Mouse (Mus musculus) ES-Bruce4 (cell line): ENCODE data around the gene Gnai3. TPM values are rescaled to one million over a fixed set of nuclear protein-coding genes. Genes with fewer than 3 reads are reported as not detected.

Experiments used
- H3K27ac ChIP-seq: 2 replicates; pipeline ENCODE4 v1.5.1; 2012; ENCODE audit warnings: low read length, inconsistent platforms; ENCODE audit not compliant: insufficient read depth
- H3K27me3 ChIP-seq: 2 replicates; pipeline ENCODE4 v1.6.1; 2012; ENCODE audit warnings: mild to moderate bottlenecking, low read length, inconsistent platforms; ENCODE audit not compliant: control insufficient read depth, poor library complexity, insufficient read depth, severe bottlenecking
- H3K36me3 ChIP-seq: 2 replicates; pipeline ENCODE4 v1.6.1; 2012; ENCODE audit warnings: inconsistent platforms, mild to moderate bottlenecking, low read length, moderate library complexity; ENCODE audit not compliant: control insufficient read depth, poor library complexity, insufficient read depth, severe bottlenecking
- H3K4me1 ChIP-seq: one replicate; pipeline ENCODE4 v1.8.1; 2011; ENCODE audit warnings: low read length; ENCODE audit not compliant: control insufficient read depth, insufficient read depth
- H3K4me3 ChIP-seq: 2 replicates; pipeline ENCODE4 v1.5.1; 2011; ENCODE audit warnings: low read depth, mild to moderate bottlenecking, low read length
- H3K9ac ChIP-seq: 2 replicates; pipeline ENCODE4 v1.6.1; 2012; ENCODE audit warnings: low read depth, mild to moderate bottlenecking, inconsistent platforms; ENCODE audit not compliant: poor library complexity, severe bottlenecking
- H3K9me3 ChIP-seq: replicated peaks from 2 replicates; pipeline ENCODE4 v1.6.1; 2012; ENCODE audit warnings: mild to moderate bottlenecking, low read length, inconsistent platforms; ENCODE audit not compliant: control insufficient read depth, poor library complexity, insufficient read depth, severe bottlenecking
- CTCF ChIP-seq: IDR thresholded peaks from one replicate; pipeline ENCODE4 v1.8.1; 2011; ENCODE audit warnings: low read depth, low read length
- EP300 ChIP-seq: IDR thresholded peaks from 2 replicates; pipeline ENCODE4 v1.6.1; 2011; ENCODE audit warnings: low read depth, low read length; ENCODE audit not compliant: insufficient read depth
- POLR2A ChIP-seq: IDR thresholded peaks from one replicate; pipeline ENCODE4 v1.8.1; 2011; ENCODE audit warnings: low read length; ENCODE audit not compliant: insufficient read depth
- polyA plus RNA-seq: library from polyadenylated mRNA; stranded (reverse); fragments of >200 nt; gene quantifications from 2 replicates; pipeline ENCODE4 v1.2.4, GENCODE M21; 2011; ENCODE audit warnings: low read depth; ENCODE audit not compliant: missing spikeins, insufficient read depth, insufficient read length

The Gnai3 gene
- polyA plus RNA-seq, 1 experiment: 127 TPM

DNA sequence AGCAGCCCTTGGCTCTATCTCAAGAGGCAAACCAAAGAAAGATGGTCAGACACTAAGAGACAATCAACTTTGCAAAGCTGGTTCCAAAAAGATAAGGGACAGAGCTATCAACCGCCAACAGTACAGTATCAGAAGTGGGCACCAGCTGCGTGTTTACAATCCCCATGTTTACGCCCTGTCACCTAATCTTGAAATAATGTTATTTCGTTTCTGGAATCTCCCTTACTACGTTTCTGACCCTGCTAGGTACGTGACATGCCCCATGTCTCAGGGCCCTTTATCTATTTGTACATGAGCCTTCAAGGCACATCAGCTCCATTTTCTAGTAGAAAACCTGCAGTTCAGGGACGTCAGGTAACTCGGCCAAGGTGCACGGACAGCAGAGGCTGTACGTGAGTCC, 49.2 kb downstream of the Gnai3 start:
- H3K27ac ChIP-seq: no peak overlapping the region
- no peaks in the 10 kb centered on the region for H3K27me3 ChIP-seq
- no peaks in the 10 kb centered on the region for H3K9me3 ChIP-seq
- H3K4me3 ChIP-seq: no peak overlapping the region
- H3K4me1 ChIP-seq: no peaks in the 10 kb centered on the region
- no peaks in the 10 kb centered on the region for H3K36me3 ChIP-seq
- H3K9ac ChIP-seq: no peak overlapping the region
- TF ChIP-seq POLR2A (no peak), EP300 (no peak), CTCF (no peak)

- no peaks in the 10 kb centered on the region for H3K9me3 ChIP-seq
- H3K27ac ChIP-seq: no peak overlapping the region
- no peaks in the 10 kb centered on the region for H3K4me1 ChIP-seq
- H3K36me3 ChIP-seq: no peaks in the 10 kb centered on the region
- no peak overlapping the region for H3K9ac ChIP-seq
- H3K27me3 ChIP-seq: no peaks in the 10 kb centered on the region
- no peak overlapping the region for H3K4me3 ChIP-seq
- TF ChIP-seq EP300 (no peak), POLR2A (no peak), CTCF (no peak)
These were observed 49.7 kb downstream of the Gnai3 start for GRCm38 (mm10) chr3:108096226-108096625.

DNA sequence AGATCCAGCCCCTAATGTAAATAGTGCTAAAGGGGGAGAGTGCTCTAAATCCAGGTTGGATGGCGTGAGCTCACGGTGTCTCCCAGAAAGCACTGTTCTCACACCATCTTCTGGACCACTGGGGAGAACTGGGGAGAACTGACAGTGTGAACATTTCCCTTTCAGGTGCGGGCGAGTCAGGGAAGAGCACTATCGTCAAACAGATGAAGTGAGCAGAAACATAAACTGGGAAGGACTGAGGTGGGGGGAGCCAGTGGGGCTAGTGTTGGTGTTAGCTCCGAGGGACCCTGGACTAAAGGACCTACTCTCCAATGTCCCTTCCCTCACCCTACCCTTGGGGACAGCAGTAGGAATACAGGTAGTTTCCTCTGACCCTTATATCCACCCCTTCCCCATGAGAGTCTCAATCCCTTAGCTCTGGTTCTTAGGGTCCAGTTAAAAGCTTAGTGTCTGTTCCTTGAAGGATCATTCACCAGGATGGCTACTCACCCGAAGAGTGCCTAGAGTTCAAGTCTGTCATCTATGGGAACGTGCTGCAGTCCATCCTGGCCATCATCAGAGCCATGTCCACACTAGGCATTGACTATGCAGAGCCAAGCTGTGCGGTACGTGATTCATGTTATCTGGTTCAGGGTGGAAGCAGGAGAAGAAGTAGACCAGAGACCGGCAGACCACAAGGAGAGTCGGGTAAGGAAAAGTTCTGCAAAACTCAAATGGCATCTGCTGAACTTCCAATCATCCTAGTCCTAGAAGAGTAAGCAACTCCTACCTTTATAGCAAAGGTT, 50.8 kb downstream of the Gnai3 start:
- H3K9ac ChIP-seq: no peak overlapping the region
- no peaks in the 10 kb centered on the region for H3K27me3 ChIP-seq
- H3K4me1 ChIP-seq: peaks cover under 1% of the 10 kb centered on the region
- no peaks in the 10 kb centered on the region for H3K9me3 ChIP-seq
- no peak for TF ChIP-seq EP300
- H3K36me3 ChIP-seq: no peaks in the 10 kb centered on the region
- H3K4me3 ChIP-seq: no peak overlapping the region
- H3K27ac ChIP-seq: no peak overlapping the region

GRCm38 (mm10) chr3:108094146-108094545, 51.8 kb downstream of the Gnai3 start:
- Histone ChIP-seq H3K36me3 (no peaks in the 10 kb centered on the region), H3K27ac (no peak overlapping the region), H3K9ac (no peak overlapping the region), H3K27me3 (no peaks in the 10 kb centered on the region), H3K4me1 (peaks cover 5% of the 10 kb centered on the region), H3K9me3 (no peaks in the 10 kb centered on the region), H3K4me3 (no peak overlapping the region)
- TF ChIP-seq CTCF: no peak
- TF ChIP-seq POLR2A: no peak

DNA sequence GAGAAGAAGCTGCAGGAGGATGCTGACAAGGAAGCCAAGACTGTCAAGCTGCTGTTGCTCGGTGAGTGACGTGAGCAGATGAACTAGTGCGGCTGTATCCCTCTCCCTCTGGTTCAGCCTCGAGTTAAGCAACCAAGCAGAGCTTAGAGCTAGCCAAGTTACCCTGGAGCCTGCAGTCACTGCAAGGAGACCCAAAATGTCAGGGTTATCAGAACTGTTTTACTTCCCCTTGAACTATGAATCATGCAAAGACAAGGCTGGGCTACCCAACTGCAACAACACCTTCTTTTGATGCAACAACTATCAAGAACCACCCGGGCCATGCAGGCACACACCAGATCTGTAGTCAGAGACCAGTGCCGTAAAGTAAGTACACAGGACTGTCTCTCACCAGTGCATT, 52.6 kb downstream of the Gnai3 start:
- H3K27ac ChIP-seq: no peak overlapping the region
- peaks cover 7% of the 10 kb centered on the region for H3K4me1 ChIP-seq
- H3K9me3 ChIP-seq: no peaks in the 10 kb centered on the region
- no peak overlapping the region for H3K4me3 ChIP-seq
- no peaks in the 10 kb centered on the region for H3K36me3 ChIP-seq
- H3K27me3 ChIP-seq: no peaks in the 10 kb centered on the region
- no peak overlapping the region for H3K9ac ChIP-seq
- TF ChIP-seq EP300 (no peak), CTCF (no peak), POLR2A (no peak)

- TF ChIP-seq POLR2A (no peak), EP300 (no peak), CTCF (no peak)
- no peaks in the 10 kb centered on the region for H3K9me3 ChIP-seq
- H3K4me1 ChIP-seq: peaks cover 7% of the 10 kb centered on the region
- no peak within 1 kb of the TSS for H3K9ac ChIP-seq
- no peak within 1 kb of the TSS for H3K27ac ChIP-seq
- no peak within 1 kb of the TSS for H3K4me3 ChIP-seq
- no peaks in the 10 kb centered on the region for H3K27me3 ChIP-seq
- H3K36me3 ChIP-seq: no peaks in the 10 kb centered on the region
These were observed 53.3 kb downstream of the Gnai3 start, which contains the start of gene Gnat2 for GRCm38 (mm10) chr3:108092536-108093115. Gnat2 (plus strand) TSS chr3:108092789.
